Mouse (Mus musculus) kidney, embryonic 15.5 days (tissue): ENCODE data around the gene Phf21a. TPM values are rescaled to one million over a fixed set of nuclear protein-coding genes. Genes with fewer than 3 reads are reported as not detected.
A peak's percentile ranks its signal among the peaks of the same experiment; 100 is the strongest.

Source experiments
- ATAC-seq: fragments of 200-750 bp; cut with Nextera tagmentation; replicated peaks from 2 replicates; pipeline ENCODE4 v1.8.0; 2017; ENCODE audit warnings: moderate TSS enrichment; ENCODE audit not compliant: low FRiP score
- H3K27ac ChIP-seq: fragments of 300-500 bp; sonication (generic); 2 replicates; pipeline ENCODE4 v1.5.1; 2015; ENCODE audit warnings: mild to moderate bottlenecking, inconsistent platforms
- H3K27me3 ChIP-seq: fragments of 300-500 bp; sonication (generic); 2 replicates; pipeline ENCODE4 v1.6.1; 2015; ENCODE audit warnings: inconsistent platforms
- H3K36me3 ChIP-seq: fragments of 300-500 bp; sonication (generic); 2 replicates; pipeline ENCODE4 v1.6.1; 2015; ENCODE audit warnings: inconsistent platforms
- H3K4me1 ChIP-seq: fragments of 300-500 bp; sonication (generic); 2 replicates; pipeline ENCODE4 v1.6.1; 2015; ENCODE audit warnings: inconsistent platforms
- H3K4me2 ChIP-seq: fragments of 300-500 bp; sonication (generic); 2 replicates; pipeline ENCODE4 v1.6.1; 2015; ENCODE audit warnings: moderate library complexity, mild to moderate bottlenecking, inconsistent platforms
- H3K4me3 ChIP-seq: fragments of 300-500 bp; sonication (generic); replicated peaks from 2 replicates; pipeline ENCODE4 v1.5.1; 2015; ENCODE audit warnings: mild to moderate bottlenecking, inconsistent platforms
- H3K9ac ChIP-seq: fragments of 300-500 bp; sonication (generic); 2 replicates; pipeline ENCODE4 v1.6.1; 2015; ENCODE audit warnings: mild to moderate bottlenecking, inconsistent platforms
- H3K9me3 ChIP-seq: fragments of 300-500 bp; sonication (generic); replicated peaks from 2 replicates; pipeline ENCODE4 v1.6.1; 2016; ENCODE audit warnings: inconsistent platforms
- WGBS: fragments of 180-500 bp; shearing (Covaris S2); methylation state at CpG from one replicate; pipeline ENCODE4 v1.1.7; 2015; ENCODE audit warnings: mixed read lengths; 5-methylcytosine and 5-hydroxymethylcytosine counted together
- polyA plus RNA-seq: library from polyadenylated mRNA; unstranded; fragments of >200 nt; fragmentation: Nextera tagmentation; extraction: Ambion mirVana; gene quantifications from 2 replicates; pipeline ENCODE4 v1.2.1, GENCODE M21; 2015

Phf21a gene
- polyA plus RNA-seq, 1 experiment from 2014 or later, result 32.3 TPM

DNA sequence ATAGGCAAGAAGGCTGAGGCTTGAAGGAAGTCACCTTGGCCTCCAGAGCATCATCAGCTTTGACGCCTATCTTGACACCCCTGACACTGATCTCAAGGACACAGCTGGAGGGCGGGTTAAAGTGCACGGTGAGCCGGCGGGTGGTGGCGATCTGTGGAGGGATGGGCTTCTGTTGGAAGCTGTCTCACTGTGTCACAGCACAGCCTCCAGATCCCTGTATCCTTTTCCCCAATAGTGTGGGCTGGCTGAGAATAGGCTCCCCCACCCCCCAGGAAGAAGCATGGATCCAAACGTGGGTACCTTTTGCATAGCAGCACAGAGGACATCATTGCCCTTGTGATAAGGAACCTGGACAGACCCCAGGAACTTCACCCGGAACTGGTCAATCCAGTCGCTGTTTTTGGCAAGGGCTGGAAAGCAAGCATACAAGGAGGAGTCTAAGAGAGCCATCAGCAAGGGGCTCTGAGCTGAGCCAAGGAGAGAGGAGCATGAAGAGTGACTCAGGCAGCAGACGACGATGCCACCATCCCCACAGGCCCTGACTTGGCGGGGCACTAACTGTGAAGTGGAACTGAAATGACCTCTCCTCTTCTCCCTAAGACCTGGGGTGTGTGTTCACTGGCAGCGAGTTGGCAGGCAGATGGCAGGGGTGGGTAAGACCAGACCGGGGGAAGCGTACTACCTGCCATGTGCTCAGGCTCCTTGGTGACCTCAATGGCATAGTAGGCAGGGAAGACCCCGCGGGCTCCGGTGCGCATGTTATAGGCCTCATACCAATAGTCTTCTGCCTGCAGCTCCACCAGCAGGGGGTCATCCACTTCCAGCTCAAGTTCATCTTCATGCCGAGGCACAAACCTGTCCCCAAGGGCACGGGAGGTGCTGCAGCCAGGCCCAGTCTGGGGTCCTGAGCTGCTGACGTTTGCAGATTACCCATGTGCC is 292.5 kb downstream of the Phf21a start:
- H3K36me3 ChIP-seq, result peaks cover 69% of the 10 kb centered on the region
- 82% methylated on average over 22 of the region's 22 CpGs for WGBS
- peaks cover 24% of the 10 kb centered on the region for H3K4me1 ChIP-seq
- H3K4me3 ChIP-seq, result no peak overlapping the region
- no peak overlapping the region for H3K4me2 ChIP-seq
- H3K9me3 ChIP-seq, result no peaks in the 10 kb centered on the region
- no peak overlapping the region for H3K9ac ChIP-seq
- H3K27ac ChIP-seq, result no peak overlapping the region
- ATAC-seq, result no peak
- H3K27me3 ChIP-seq, result no peaks in the 10 kb centered on the region

DNA sequence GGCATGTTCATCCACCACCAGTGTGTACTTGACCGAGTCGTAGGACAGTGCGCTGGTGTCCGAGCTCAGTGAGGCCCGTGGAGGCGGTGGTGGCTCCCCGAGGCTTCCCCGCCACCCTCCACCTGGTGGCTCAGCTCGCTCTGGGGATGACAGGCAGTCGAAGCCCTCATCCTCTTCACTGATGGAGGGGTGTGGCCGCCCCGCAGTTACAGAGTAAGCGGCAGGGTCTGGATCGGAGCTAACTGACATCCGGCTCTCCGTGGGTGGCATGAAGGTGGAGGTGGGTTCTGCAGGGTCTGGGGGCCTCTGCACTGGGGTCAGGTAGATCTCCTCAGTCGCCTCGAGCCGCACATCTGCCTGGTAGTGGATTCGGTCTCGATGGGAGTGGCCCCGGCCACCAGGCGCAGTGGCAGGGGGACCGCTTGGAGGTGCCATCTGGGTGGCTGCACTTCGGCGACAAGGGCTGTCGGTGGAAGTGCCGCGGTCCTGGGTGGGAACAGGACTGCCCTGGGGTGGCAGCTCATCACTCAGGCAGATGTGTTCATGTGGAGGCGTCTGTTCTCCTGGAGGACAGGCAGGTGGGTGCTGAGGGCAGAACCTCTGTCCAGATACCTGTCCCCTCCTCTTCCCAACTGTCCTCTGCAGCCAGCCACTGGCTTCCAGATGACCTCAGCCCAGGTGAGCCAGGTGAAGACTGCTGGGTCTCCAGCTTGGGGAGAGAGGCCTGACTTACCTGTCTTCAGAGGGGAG is 294.1 kb downstream of the Phf21a start:
- no peak for ATAC-seq
- Histone ChIP-seq H3K4me3 (no peak overlapping the region), H3K4me1 (peaks cover 40% of the 10 kb centered on the region), H3K27me3 (no peaks in the 10 kb centered on the region), H3K27ac (no peak overlapping the region), H3K36me3 (peaks cover 55% of the 10 kb centered on the region), H3K9ac (no peak overlapping the region), H3K9me3 (no peaks in the 10 kb centered on the region), H3K4me2 (no peak overlapping the region)
- 89% methylated on average over 30 of the region's 30 CpGs for WGBS

DNA sequence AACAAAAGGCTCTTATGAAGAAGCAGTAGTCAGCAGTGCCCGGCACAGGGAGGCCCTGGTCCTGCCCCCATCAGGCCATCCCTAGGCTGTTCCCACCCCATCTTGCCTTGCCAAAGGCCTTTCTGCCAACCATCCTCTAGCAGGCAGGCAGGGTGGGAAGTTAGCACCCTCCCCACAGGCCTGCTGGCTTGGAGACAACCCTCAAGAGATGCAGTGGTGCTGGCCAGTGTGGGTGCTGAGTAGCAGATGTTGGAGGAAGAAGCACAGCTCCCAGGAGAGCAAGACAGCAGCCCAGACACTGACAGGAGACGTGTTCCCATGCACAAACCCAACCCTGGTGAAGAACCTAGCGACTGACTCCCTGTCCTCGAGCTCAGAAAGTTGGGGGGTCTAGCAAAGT is 294.7 kb downstream of the Phf21a start:
- H3K4me1 ChIP-seq, result peaks cover 47% of the 10 kb centered on the region
- no peaks in the 10 kb centered on the region for H3K27me3 ChIP-seq
- no peak overlapping the region for H3K9ac ChIP-seq
- H3K36me3 ChIP-seq, result peaks cover 49% of the 10 kb centered on the region
- H3K27ac ChIP-seq, result no peak overlapping the region
- no peak for ATAC-seq
- H3K9me3 ChIP-seq, result no peaks in the 10 kb centered on the region
- H3K4me3 ChIP-seq, result 0 out of 2 replicates have a peak overlapping the region, but pooled peaks have one; percentile 81
- WGBS, result 88% methylated on average over 4 of the region's 4 CpGs
- 0 out of 2 replicates have a peak overlapping the region, but pooled peaks have one; percentile 88 for H3K4me2 ChIP-seq

DNA sequence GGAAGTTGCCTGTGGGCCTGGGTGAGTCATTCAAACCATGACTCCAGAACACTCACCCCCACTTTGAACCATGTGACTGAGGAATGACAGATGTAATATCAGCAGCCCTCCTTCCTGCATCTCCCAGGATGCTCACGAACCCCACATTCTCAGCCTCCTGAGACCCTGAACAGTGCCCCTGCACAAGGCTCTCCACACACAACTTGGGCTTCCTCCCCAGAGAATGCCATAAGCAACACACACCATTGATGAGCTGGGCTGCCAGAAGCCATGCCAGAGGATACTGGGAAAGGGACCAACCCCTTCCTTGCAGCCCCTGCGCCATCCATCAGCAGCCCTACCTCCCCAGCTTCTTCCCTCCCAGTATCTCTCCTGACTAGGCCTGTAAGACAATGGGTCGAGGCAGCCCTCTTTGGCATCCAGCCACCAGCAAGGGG is 295.2 kb downstream of the Phf21a start:
- Histone ChIP-seq H3K9ac (peak overlapping the region; percentile 69), H3K27me3 (no peaks in the 10 kb centered on the region), H3K4me3 (peak overlapping the region; percentile 81), H3K27ac (0 out of 2 replicates have a peak overlapping the region, but pooled peaks have one; percentile 88), H3K4me1 (peaks cover 52% of the 10 kb centered on the region), H3K9me3 (no peaks in the 10 kb centered on the region), H3K4me2 (peak overlapping the region; percentile 88), H3K36me3 (peaks cover 44% of the 10 kb centered on the region)
- ATAC-seq, result no peak
- 61% methylated on average over 3 of the region's 3 CpGs for WGBS

DNA sequence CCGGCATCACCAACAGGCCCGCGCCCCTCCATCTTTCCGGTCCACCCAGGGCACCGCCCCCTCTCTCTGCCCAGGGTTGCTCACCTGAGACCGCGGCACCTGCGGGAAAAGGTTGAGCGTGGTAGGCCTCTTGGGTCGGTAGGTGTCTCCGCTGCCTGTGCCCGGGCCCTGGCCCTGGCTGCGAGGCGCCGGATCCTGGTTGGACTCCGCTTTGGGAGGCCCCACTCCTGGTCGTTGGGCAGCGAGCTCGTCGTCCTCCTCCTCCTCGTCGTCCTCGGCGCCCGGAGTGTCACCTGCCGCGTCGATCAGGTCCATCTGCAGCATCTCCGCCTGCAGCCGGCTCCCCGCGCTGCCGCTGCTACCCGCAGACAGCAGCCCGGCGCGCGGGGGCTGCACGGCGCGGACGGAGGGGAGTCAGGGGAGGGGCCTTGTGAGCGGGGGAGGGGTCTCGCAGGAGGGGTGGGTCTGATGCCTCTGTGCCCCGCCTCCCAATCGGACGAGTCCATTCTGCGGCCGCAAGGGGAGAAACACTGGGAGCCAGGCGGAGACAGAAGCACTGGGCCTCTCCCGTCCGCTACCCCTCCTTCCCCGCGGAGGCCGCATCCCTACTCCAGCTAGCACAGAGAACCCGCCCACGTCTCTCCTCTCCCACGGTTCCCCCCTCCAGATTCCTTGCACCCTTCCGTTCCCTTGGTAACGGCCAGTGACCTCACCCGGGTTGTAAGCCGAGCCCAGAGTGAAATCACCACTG is 296.1 kb downstream of the Phf21a start:
- H3K4me2 ChIP-seq, result peak overlapping the region; percentile 88
- ATAC-seq, result peak; percentile 90
- H3K4me3 ChIP-seq, result peak overlapping the region; percentile 81
- H3K4me1 ChIP-seq, result peaks cover 56% of the 10 kb centered on the region
- H3K9me3 ChIP-seq, result no peaks in the 10 kb centered on the region
- peaks cover 34% of the 10 kb centered on the region for H3K36me3 ChIP-seq
- WGBS, result under 1% methylated on average over 61 of the region's 62 CpGs
- peak overlapping the region; percentile 88 for H3K27ac ChIP-seq
- H3K9ac ChIP-seq, result peak overlapping the region; percentile 69
- H3K27me3 ChIP-seq, result no peaks in the 10 kb centered on the region

DNA sequence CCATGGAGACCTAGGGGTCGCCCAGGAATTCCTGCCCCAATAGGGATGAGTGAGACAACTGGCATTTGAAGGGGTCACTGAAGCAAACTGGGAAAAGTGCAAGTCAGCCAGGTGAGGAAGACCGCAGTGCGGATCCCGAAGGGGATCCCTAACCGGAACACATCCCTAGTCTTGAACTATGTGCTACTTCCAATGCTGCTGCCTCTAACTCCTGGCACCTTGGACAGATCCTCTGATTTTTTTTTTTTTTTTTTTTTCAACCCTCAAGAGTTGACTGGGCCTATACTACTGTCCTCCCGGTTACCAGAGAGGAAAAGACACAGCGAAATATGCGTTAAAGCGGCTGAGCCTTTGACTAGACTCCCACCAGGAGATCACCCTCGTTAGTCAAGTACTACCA is 296.7 kb downstream of the Phf21a start:
- no peaks in the 10 kb centered on the region for H3K27me3 ChIP-seq
- H3K4me2 ChIP-seq, result peak overlapping the region; percentile 88
- H3K9ac ChIP-seq, result 0 out of 2 replicates have a peak overlapping the region, but pooled peaks have one; percentile 69
- ATAC-seq, result no peak
- H3K36me3 ChIP-seq, result peaks cover 29% of the 10 kb centered on the region
- H3K9me3 ChIP-seq, result no peaks in the 10 kb centered on the region
- H3K27ac ChIP-seq, result peak overlapping the region; percentile 88
- H3K4me1 ChIP-seq, result peaks cover 56% of the 10 kb centered on the region
- 4% methylated on average over 10 of the region's 10 CpGs for WGBS
- peak overlapping the region; percentile 81 for H3K4me3 ChIP-seq

DNA sequence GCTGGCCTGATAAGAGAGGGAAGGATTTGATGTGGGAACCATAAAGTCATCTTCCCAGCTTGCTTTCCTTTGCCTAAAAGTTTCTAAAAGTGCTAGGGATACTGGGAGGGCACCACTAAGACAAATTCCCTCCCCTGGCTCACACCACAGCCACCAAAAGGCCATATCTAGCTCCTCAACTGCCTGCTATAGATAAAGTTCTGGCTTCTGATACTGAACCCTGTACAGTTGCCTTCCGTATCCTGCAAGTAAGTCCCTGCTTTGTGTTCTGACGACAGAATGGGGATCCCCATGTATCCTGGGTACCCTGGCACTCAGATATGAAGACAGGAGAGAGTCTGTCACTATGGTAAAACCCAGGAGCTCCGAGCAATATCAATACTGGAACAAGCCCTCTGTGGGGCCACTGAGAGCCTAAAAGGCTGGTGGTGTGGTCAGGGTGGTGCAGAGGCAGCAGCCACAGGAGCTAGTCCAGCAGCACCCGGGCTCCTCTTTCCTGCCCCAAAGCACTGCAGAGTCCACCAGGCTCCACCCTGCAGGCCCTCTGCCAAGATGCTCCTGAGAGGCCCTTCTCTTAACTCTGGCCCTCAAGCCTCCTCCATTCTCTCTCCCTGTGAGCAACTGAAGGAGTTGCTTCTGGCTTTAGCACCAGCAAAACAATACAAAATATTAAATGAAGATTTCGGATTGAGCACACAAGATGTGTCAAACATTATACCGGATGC is 297.5 kb downstream of the Phf21a start:
- H3K27ac ChIP-seq, result 0 out of 2 replicates have a peak overlapping the region, but pooled peaks have one; percentile 88
- H3K4me1 ChIP-seq, result peaks cover 56% of the 10 kb centered on the region
- no peak for ATAC-seq
- H3K9ac ChIP-seq, result no peak overlapping the region
- H3K4me2 ChIP-seq, result 0 out of 2 replicates have a peak overlapping the region, but pooled peaks have one; percentile 88
- H3K27me3 ChIP-seq, result no peaks in the 10 kb centered on the region
- no peak overlapping the region for H3K4me3 ChIP-seq
- peaks cover 21% of the 10 kb centered on the region for H3K36me3 ChIP-seq
- 73% methylated on average over 6 of the region's 6 CpGs for WGBS
- H3K9me3 ChIP-seq, result no peaks in the 10 kb centered on the region

DNA sequence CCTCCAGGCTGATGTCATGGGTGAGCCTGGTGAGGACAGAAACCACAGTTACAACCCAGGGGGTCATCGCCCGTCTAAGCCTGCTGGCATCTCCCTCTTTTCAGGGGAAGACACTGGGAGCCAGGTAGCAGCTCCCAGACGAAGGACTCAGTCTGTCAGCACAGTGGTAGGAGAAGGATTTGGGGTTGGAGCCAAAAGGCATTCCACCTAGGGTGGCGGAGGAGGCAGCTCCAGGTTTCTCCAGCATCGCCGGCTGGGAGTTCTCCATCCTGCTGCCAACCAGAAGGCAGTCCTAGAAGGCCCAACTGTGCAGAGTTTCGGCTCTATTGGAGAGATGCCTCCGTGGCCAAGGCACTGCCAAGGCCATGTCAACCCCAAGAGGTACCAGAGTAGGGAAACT is 298.2 kb downstream of the Phf21a start:
- Histone ChIP-seq H3K27ac (0 out of 2 replicates have a peak overlapping the region, but pooled peaks have one; percentile 92), H3K9me3 (no peaks in the 10 kb centered on the region), H3K4me3 (no peak overlapping the region; the same call in 1 of the 2 replicates), H3K4me2 (peak overlapping the region; percentile 67), H3K4me1 (peaks cover 56% of the 10 kb centered on the region), H3K36me3 (peaks cover 14% of the 10 kb centered on the region), H3K9ac (no peak overlapping the region), H3K27me3 (no peaks in the 10 kb centered on the region)
- WGBS, result 82% methylated on average over 8 of the region's 8 CpGs
- ATAC-seq, result no peak

DNA sequence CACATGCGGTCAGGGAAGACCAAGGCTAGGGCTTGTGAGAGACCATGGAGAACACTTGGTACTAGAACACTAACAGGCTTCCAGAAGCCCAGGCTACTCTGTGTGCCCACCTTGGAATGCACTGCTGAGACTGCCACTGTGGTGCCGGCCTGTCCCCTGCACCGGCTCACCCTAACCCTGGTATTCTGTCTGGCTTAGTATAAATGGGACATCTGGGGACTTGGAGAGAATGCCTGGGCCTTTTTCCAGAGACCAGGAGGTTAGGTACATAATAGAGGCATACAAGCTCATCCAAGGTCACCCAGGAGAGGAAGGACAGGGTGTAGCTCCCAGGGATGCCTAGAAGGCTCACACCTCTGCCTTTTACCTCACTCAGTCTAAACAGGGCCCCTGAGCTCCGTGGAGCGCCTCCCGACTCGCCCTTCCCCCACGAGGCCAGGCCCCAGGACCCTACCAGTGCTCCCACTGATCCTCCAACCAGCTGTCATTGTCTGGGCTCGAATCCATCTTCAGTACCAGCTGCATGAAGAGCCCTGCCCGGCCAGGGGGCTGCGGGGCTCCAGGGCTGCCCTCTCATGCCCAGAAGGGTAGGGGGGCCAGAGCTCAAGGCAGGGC is 298.9 kb downstream of the Phf21a start:
- 19% methylated on average over 11 of the region's 11 CpGs for WGBS
- H3K27ac ChIP-seq, result peak overlapping the region; percentile 92
- H3K9me3 ChIP-seq, result no peaks in the 10 kb centered on the region
- H3K27me3 ChIP-seq, result no peaks in the 10 kb centered on the region
- peak; percentile 3; the same call in 1 of the 2 replicates for ATAC-seq
- H3K4me1 ChIP-seq, result peaks cover 56% of the 10 kb centered on the region
- H3K4me2 ChIP-seq, result peak overlapping the region; percentile 67
- peaks cover 7% of the 10 kb centered on the region for H3K36me3 ChIP-seq
- peak overlapping the region; percentile 46 for H3K4me3 ChIP-seq
- H3K9ac ChIP-seq, result peak overlapping the region; percentile 48

DNA sequence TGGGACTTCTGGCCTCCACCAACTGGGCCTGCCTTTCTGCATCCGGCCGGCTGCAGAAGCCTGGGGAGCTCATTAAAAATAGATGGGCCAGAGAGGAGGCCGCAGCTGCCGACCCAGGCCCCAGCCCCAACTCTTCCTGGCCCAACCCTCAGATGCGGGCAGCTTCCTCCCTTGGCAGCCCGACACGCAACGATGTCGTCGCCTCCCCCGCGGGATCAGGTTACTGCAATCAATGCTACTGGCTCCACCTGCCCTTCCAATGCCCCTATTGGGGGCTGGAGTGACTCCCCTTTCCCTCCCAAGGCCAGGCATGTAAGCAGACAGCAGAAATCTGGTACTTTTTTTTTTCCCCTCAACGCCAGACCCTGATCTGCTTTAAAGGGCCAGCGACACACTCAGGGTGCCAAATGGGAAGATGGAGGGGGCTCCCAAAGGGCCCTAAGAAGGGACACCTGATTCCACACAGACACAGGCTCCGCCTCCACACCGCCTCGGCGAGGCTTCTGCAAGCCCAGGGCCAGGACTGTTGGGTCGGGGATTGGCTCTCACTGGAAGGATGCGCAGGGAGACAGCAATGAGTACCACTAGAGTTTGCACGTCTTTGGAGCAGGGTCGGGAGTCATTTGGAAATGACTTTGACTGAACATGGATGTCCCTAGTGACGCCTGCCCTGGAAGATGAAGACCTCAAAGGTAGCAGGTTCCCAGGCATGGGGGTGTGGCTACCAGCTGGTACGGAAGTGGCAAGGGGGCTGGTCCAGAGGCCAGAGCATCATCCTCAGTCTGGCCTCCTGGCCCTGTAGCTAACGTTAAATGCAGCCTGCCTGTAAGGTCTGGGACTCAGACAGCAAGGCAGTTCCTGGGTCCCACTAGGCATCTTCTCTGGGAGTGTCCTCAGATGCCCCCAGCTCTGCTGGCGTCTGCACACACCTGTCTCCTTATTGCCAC is 299.7 kb downstream of the Phf21a start:
- H3K9me3 ChIP-seq, result no peaks in the 10 kb centered on the region
- peak overlapping the region; percentile 92 for H3K27ac ChIP-seq
- H3K36me3 ChIP-seq, result no peaks in the 10 kb centered on the region
- H3K27me3 ChIP-seq, result no peaks in the 10 kb centered on the region
- ATAC-seq, result peak; percentile 12; the same call in 1 of the 2 replicates
- H3K9ac ChIP-seq, result peak overlapping the region; percentile 48
- 2% methylated on average over 26 of the region's 26 CpGs for WGBS
- peak overlapping the region; percentile 46 for H3K4me3 ChIP-seq
- peaks cover 55% of the 10 kb centered on the region for H3K4me1 ChIP-seq
- peak overlapping the region; percentile 67 for H3K4me2 ChIP-seq
